ENCODE assay signal across 15 mouse cellular contexts in the genomic region with DNA sequence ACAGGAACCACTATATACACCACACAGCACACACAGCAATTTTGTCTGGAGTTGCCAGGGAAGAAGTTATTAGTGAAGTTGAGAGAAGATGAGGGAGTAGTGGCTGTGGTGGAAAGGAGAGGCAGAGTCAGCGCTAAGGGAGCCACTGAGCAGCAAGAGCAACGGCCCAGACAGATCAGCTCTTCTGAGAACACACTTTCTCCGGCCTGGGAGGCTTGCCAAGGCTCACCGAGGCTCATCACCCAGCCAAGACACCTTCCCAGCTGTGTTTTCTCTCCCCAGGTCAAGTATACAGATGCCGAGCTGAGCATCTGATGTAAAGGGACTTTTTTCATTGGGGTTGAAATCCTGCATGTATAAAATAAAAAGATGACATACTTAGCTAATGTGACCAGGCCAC.
"Had no signal": no experiment of that assay in that cellular context is flagged by ENCODE, and none has a peak within 500 bp of the region (broad histone marks: within the 10 kb centered on the region; RNA-seq: fewer than 3 reads in every experiment).

No protein-coding gene starts in this region.

- H3K9ac ChIP-seq: hindbrain, embryonic 14.5 days; limb, embryonic 12.5 days; liver, embryonic 14.5 days; midbrain, embryonic 12.5 days; neural tube, embryonic 13.5 days had no signal

- DNase-seq: layer of hippocampus, adult 9-11 months; layer of hippocampus, postnatal 36 days; lung, adult 18-20 months; retina, postnatal 1 day; right cerebral cortex, postnatal 4 days; spleen, adult 18-20 months; thymus, adult 2 months; thymus, postnatal 25 days had no signal

- H3K27me3 ChIP-seq: limb, embryonic 12.5 days; midbrain, embryonic 12.5 days; neural tube, embryonic 13.5 days had no signal

- H3K4me1 ChIP-seq: limb, embryonic 12.5 days; midbrain, embryonic 12.5 days had no signal

- H3K36me3 ChIP-seq: limb, embryonic 12.5 days; midbrain, embryonic 12.5 days; neural tube, embryonic 13.5 days had no signal

- H3K4me2 ChIP-seq: hindbrain, embryonic 14.5 days; limb, embryonic 12.5 days; midbrain, embryonic 12.5 days; neural tube, embryonic 13.5 days had no signal

- H3K27ac ChIP-seq: hindbrain, embryonic 14.5 days; limb, embryonic 12.5 days; liver, embryonic 14.5 days; midbrain, embryonic 12.5 days; neural tube, embryonic 13.5 days had no signal

- H3K9me3 ChIP-seq: limb, embryonic 12.5 days; midbrain, embryonic 12.5 days; neural tube, embryonic 13.5 days had no signal

- ATAC-seq: lung, postnatal 0 days; midbrain, embryonic 16.5 days had no signal

- H3K4me3 ChIP-seq: limb, embryonic 12.5 days; midbrain, embryonic 12.5 days; neural tube, embryonic 13.5 days had no signal
